Mouse (Mus musculus): ENCODE measurements around the gene Opcml. TPM values are rescaled to one million over a fixed set of nuclear protein-coding genes. Genes with fewer than 3 reads are reported as not detected.

Gene Opcml
- polyA plus RNA-seq, 1 experiment: 1.3 TPM

DNA sequence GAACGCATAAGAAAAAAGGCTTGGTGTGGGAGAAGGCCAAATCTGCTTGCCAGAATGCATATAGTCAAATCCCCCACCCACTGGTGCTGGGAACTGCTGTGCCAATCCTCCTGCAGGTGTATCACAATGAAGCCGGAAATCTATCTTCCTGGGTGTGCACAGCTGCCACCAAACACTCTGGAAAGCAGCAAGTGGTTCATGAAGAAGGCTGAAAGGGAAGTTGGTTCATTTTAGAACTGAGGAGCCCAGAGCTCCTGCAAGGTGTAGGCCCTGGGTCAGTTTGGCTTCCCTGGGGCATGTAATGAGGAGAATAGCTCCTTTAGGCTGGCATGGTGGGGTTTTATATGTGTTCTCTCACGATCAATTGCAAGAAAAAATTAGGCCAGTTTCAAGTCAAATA is 494.4 kb downstream of the Opcml start:
- H3K4me3 ChIP-seq (replicated peaks; ENCODE audit: control insufficient read depth, low read depth, low read length): no peak overlapping the region
- WGBS: 66% methylated on average over 3 of the region's 3 CpGs
- TF ChIP-seq POLR2A (IDR thresholded peaks at IDR 0.05; ENCODE audit: borderline replicate concordance, control insufficient read depth, low read depth, low read length): no peak
- TF ChIP-seq CTCF (IDR thresholded peaks at IDR 0.05; ENCODE audit: control insufficient read depth, insufficient read depth, low read length): no peak
- H3K27ac ChIP-seq (ENCODE audit: control insufficient read depth, insufficient read depth, low read depth, low read length, poor library complexity): no peak overlapping the region
- no peaks in the 10 kb centered on the region for H3K4me1 ChIP-seq (ENCODE audit: control insufficient read depth, insufficient read depth, low read length)

DNA sequence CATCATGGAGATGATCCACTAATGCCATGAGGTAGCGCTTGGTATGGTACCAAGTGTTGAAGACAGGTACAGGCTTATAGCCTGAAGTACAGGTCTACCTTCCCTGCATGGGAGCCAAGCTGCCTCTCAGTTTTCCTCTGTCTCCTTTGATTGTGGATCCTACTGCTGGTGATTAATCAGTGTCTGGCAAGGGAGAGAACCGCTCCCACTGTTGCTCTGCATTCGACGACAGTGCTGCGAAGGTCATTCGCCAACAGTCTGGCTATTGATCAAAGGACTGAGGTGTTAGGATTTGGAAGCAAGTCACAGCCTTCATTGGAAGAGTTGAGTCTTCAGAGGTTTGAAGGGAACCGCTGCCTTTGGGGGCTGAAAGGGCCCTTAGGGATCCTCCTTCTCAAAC is 495.8 kb downstream of the Opcml start:
- no peak for TF ChIP-seq CTCF (IDR thresholded peaks at IDR 0.05; ENCODE audit: control insufficient read depth, insufficient read depth, low read length)
- no peak for TF ChIP-seq POLR2A (IDR thresholded peaks at IDR 0.05; ENCODE audit: borderline replicate concordance, control insufficient read depth, low read depth, low read length)
- 71% methylated on average over 7 of the region's 7 CpGs for WGBS
- Histone ChIP-seq H3K27ac (ENCODE audit: control insufficient read depth, insufficient read depth, low read depth, low read length, poor library complexity) (no peak overlapping the region), H3K4me1 (ENCODE audit: control insufficient read depth, insufficient read depth, low read length) (no peaks in the 10 kb centered on the region), H3K4me3 (replicated peaks; ENCODE audit: control insufficient read depth, low read depth, low read length) (no peak overlapping the region)

DNA sequence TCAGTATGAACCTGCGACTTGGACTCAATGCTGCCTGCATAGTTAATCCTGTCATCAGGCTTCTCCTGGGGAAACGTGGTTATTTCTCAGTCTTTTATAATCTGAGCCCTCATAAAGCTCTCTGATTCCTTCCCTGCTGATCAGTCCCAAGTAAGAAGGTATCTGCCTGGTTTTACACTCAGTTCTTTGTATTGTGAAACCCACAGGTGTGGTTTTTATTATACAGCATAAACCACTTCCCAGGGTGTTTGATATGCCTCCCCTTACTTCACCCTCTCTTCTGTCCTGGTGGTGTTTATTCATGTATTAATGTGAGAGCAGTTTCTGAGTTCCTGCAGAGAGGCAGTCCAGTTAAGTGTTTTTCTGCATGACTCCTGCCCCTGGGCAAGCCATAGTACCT is 496.9 kb downstream of the Opcml start:
- no peak for TF ChIP-seq CTCF (IDR thresholded peaks at IDR 0.05; ENCODE audit: control insufficient read depth, insufficient read depth, low read length)
- no peak for TF ChIP-seq POLR2A (IDR thresholded peaks at IDR 0.05; ENCODE audit: borderline replicate concordance, control insufficient read depth, low read depth, low read length)
- Histone ChIP-seq H3K4me3 (replicated peaks; ENCODE audit: control insufficient read depth, low read depth, low read length) (no peak overlapping the region), H3K27ac (ENCODE audit: control insufficient read depth, insufficient read depth, low read depth, low read length, poor library complexity) (no peak overlapping the region), H3K4me1 (ENCODE audit: control insufficient read depth, insufficient read depth, low read length) (no peaks in the 10 kb centered on the region)
- 64% methylated on average over 2 of the region's 2 CpGs for WGBS

DNA sequence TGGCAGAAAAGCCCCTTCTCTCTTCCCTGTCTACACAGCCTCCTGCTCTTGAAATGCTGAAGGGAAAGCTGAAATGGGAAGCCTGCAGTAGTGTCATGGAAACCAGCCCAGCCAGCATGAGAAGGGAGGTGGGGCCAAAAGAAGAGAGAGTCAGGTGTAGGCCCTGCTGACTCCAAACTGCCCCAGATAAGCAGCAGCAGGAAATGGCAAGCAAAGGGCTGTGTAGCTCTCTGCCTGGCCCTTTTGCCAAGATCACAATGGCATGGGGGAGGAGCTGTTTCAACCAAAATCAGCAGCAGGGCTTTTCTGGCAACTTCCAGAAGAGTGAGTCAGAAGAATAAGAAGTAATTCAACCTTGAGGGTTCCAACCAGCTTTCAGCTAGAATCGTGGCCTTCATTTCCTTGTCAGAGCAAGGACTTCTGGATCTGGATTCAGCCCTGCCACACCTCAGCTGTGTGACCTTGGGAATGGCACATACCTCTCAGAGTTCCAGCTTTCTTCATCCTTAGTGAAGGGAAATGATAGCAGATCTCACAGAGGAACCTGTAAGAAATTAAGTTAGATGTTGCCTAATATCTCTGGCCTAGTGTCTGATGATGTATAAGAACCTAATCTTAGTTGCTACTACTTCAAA is 499.2 kb downstream of the Opcml start:
- Histone ChIP-seq H3K4me3 (replicated peaks; ENCODE audit: control insufficient read depth, low read depth, low read length) (no peak overlapping the region), H3K27ac (ENCODE audit: control insufficient read depth, insufficient read depth, low read depth, low read length, poor library complexity) (no peak overlapping the region), H3K4me1 (ENCODE audit: control insufficient read depth, insufficient read depth, low read length) (no peaks in the 10 kb centered on the region)
- WGBS: 0% methylated on average over 1 of the region's 1 CpGs
- TF ChIP-seq CTCF (IDR thresholded peaks at IDR 0.05; ENCODE audit: control insufficient read depth, insufficient read depth, low read length) (no peak), POLR2A (IDR thresholded peaks at IDR 0.05; ENCODE audit: borderline replicate concordance, control insufficient read depth, low read depth, low read length) (no peak)

DNA sequence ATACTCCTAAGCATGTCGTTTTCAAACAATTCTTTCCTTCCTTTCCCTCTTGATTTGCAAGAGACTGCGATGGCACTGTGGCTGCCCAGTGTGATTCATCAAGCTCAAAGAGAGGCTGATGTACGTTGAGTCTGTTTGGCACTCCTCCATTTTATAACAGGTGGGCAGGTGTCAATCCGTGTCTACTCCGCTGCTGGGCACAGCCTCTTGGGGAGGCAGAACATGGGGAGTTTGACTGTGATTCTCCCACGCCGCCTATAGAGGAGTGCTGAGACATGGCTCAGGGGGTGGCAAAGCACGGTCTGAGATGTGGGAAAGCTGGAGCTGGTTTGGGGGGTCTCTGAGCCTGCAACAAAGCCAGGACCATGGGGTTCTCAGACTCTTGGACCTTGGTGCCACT is 513.1 kb downstream of the Opcml start:
- no peak overlapping the region for H3K4me3 ChIP-seq (replicated peaks; ENCODE audit: control insufficient read depth, low read depth, low read length)
- WGBS: 72% methylated on average over 8 of the region's 8 CpGs
- TF ChIP-seq POLR2A (IDR thresholded peaks at IDR 0.05; ENCODE audit: borderline replicate concordance, control insufficient read depth, low read depth, low read length) (no peak), CTCF (IDR thresholded peaks at IDR 0.05; ENCODE audit: control insufficient read depth, insufficient read depth, low read length) (no peak)
- no peaks in the 10 kb centered on the region for H3K4me1 ChIP-seq (ENCODE audit: control insufficient read depth, insufficient read depth, low read length)
- no peak overlapping the region for H3K27ac ChIP-seq (ENCODE audit: control insufficient read depth, insufficient read depth, low read depth, low read length, poor library complexity)

DNA sequence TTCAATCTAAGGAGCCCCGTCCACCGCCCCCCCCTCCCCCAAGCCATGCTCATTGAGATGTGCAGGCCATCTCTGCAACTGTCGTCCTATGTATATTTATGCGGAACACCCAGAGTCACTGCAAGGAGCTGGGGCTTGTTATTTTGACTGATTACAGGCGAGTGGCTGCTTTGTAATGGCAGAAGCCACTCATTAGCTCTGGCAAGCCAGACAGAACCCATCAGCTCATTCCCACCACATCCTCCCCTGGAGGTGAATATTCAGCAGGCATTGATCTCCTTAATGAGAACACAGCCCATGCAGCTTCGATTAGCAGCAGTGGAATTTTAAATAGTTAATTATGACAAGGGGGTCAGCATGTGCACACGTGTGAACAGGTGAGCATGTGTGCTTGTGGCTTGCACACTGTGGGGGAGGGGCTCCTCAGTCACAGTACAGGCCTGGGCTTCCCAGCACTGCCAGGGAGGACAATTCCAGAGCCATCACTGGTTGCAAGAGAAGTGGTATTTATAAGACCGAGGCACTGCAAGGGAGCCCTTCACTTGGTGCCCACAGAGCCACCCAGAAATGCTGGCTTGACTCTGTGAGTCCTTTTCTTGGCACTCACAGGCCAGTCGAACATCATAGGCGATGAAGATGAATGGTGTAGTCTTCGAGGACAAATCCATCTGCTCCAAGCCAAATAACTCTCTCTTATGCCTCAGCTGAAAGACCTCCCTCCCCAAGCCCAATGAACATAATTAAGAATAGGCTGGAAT is 516.0 kb downstream of the Opcml start:
- H3K27ac ChIP-seq (ENCODE audit: control insufficient read depth, insufficient read depth, low read depth, low read length, poor library complexity): no peak overlapping the region
- WGBS: 68% methylated on average over 11 of the region's 11 CpGs
- H3K4me1 ChIP-seq (ENCODE audit: control insufficient read depth, insufficient read depth, low read length): no peaks in the 10 kb centered on the region
- no peak overlapping the region for H3K4me3 ChIP-seq (replicated peaks; ENCODE audit: control insufficient read depth, low read depth, low read length)
- no peak for TF ChIP-seq CTCF (IDR thresholded peaks at IDR 0.05; ENCODE audit: control insufficient read depth, insufficient read depth, low read length)

DNA sequence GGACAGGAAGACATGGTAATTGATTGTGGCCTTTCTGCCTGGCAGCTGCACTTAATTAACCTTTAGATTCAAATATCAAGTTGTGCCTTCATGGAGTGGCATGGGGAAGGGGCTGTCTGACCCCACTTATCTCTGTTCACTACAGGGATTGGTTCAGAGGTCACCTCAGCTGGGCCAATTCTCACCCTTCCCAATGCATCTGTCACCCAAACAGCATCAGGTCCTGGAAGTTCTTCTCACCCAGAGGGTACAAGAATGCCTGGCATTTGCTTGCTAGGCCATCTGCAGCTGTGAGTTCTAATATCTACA is 516.5 kb downstream of the Opcml start:
- Histone ChIP-seq H3K4me1 (ENCODE audit: control insufficient read depth, insufficient read depth, low read length) (no peaks in the 10 kb centered on the region), H3K27ac (ENCODE audit: control insufficient read depth, insufficient read depth, low read depth, low read length, poor library complexity) (no peak overlapping the region), H3K4me3 (replicated peaks; ENCODE audit: control insufficient read depth, low read depth, low read length) (no peak overlapping the region)
- TF ChIP-seq CTCF (IDR thresholded peaks at IDR 0.05; ENCODE audit: control insufficient read depth, insufficient read depth, low read length) (no peak), POLR2A (IDR thresholded peaks at IDR 0.05; ENCODE audit: borderline replicate concordance, control insufficient read depth, low read depth, low read length) (no peak)

DNA sequence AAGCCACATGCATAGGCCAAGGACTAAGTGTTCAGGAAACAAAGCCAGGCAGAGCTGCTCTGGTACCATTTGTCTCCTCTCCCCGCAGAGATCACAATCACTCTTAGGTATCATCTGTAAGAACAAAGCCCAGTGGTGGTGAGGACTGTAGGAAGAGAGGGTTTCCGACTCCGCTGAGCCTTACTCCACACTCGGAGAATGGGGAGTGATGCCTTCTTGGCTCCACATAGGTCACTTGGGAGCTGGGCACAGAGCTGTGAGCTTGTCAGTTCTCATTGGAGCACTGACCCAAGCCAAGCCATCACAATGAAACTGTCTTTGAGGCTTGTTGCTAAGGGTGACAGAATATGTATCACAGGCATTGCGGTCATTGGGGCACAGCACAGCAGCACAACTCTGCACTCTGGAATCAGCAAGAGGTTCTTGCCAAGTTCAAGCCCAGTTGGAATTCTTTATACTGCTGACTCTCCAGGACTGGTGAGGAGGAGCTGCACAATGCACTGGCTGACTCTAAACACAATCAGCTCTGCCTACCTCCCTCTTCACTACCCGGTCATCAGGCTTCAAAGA is 517.0 kb downstream of the Opcml start:
- TF ChIP-seq POLR2A (IDR thresholded peaks at IDR 0.05; ENCODE audit: borderline replicate concordance, control insufficient read depth, low read depth, low read length) (no peak), CTCF (IDR thresholded peaks at IDR 0.05; ENCODE audit: control insufficient read depth, insufficient read depth, low read length) (no peak)
- Histone ChIP-seq H3K4me1 (ENCODE audit: control insufficient read depth, insufficient read depth, low read length) (no peaks in the 10 kb centered on the region), H3K4me3 (replicated peaks; ENCODE audit: control insufficient read depth, low read depth, low read length) (no peak overlapping the region), H3K27ac (ENCODE audit: control insufficient read depth, insufficient read depth, low read depth, low read length, poor library complexity) (no peak overlapping the region)
- WGBS: 71% methylated on average over 6 of the region's 6 CpGs
